Comparison of ENCODE assay signal across 8 mouse cellular contexts in the genomic region with DNA sequence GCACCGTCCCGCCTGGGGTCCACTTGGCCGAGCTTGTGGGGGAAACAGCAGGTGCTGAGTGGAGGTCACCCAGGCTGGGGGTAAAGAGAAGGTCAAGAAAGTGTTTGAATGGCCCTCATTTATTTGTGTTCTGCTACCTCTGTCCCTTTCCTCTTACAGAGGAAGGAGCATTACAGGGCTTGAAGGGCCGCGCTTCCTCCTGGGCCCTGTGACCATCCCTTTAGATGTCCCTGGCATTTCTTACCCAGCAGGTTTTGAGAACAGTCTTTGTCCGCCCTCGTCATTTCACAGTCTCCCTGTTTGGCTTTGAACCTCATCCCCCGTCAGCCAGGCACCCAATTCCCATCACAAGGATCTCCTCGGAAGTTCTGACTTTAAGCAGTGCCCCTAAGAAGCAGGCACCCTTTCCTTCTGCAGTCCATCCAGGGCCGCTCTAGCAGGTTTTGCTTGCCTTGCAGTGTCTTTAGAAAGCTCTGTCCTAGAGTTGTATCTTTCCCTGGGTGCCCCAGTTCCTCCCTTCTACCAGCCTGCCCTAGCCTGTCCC. TPM values are rescaled to one million over a fixed set of nuclear protein-coding genes. Genes with fewer than 3 reads are reported as not detected.
A peak's percentile ranks its signal among the peaks of the same experiment; 100 is the strongest.
DNase-seq lines count a peak whose midpoint lies in the region; ATAC-seq lines count a peak whose summit lies in the region.

No protein-coding gene starts in this region.

- WGBS in neural tube, embryonic 11.5 days: 7% methylated on average over 10 of the region's 10 CpGs
- 6% methylated on average over 10 of the region's 10 CpGs for WGBS in forebrain, embryonic 10.5 days
- 21% methylated on average over 10 of the region's 10 CpGs for WGBS in intestine, embryonic 16.5 days
- WGBS in neural tube, embryonic 15.5 days: 9% methylated on average over 10 of the region's 10 CpGs

- peak overlapping the region; percentile 85 for H3K9ac ChIP-seq in neural tube, embryonic 11.5 days (ENCODE audit: low read length)
- peak overlapping the region; percentile 86 for H3K9ac ChIP-seq in intestine, embryonic 16.5 days (ENCODE audit: low read depth, low read length)
- peak overlapping the region; percentile 96 for H3K9ac ChIP-seq in neural tube, embryonic 15.5 days (replicated peaks)

- H3K4me2 ChIP-seq in neural tube, embryonic 11.5 days (ENCODE audit: low read depth): peak overlapping the region; percentile 59
- peak overlapping the region; percentile 97 for H3K4me2 ChIP-seq in intestine, embryonic 16.5 days (ENCODE audit: low read depth, low read length)
- H3K4me2 ChIP-seq in neural tube, embryonic 15.5 days: peak overlapping the region; percentile 88

- no peaks in the 10 kb centered on the region for H3K9me3 ChIP-seq in neural tube, embryonic 11.5 days (ENCODE audit: control insufficient read depth, low read length)
- no peaks in the 10 kb centered on the region for H3K9me3 ChIP-seq in forebrain, embryonic 10.5 days
- H3K9me3 ChIP-seq in intestine, embryonic 16.5 days (ENCODE audit: control insufficient read depth, low read length): no peaks in the 10 kb centered on the region
- H3K9me3 ChIP-seq in neural tube, embryonic 15.5 days (replicated peaks): no peaks in the 10 kb centered on the region

- no peaks in the 10 kb centered on the region for H3K36me3 ChIP-seq in neural tube, embryonic 11.5 days (ENCODE audit: control insufficient read depth, insufficient read depth, low read length)
- no peaks in the 10 kb centered on the region for H3K36me3 ChIP-seq in forebrain, embryonic 10.5 days (replicated peaks)
- H3K36me3 ChIP-seq in intestine, embryonic 16.5 days (ENCODE audit: control insufficient read depth, insufficient read depth, low read length): no peaks in the 10 kb centered on the region
- no peaks in the 10 kb centered on the region for H3K36me3 ChIP-seq in neural tube, embryonic 15.5 days

- no peak overlapping the region for H3K27ac ChIP-seq in neural tube, embryonic 11.5 days (ENCODE audit: low read depth, low read length)
- peak overlapping the region; percentile 93 for H3K27ac ChIP-seq in forebrain, embryonic 10.5 days
- no peak overlapping the region for H3K27ac ChIP-seq in intestine, embryonic 16.5 days (ENCODE audit: low read length)
- H3K27ac ChIP-seq in neural tube, embryonic 15.5 days (replicated peaks): peak overlapping the region; percentile 83

- no peak for ATAC-seq in neural tube, embryonic 11.5 days (ENCODE audit: insufficient read depth, low FRiP score, low TSS enrichment)
- ATAC-seq in intestine, embryonic 16.5 days: no peak
- ATAC-seq in neural tube, embryonic 15.5 days (ENCODE audit: low FRiP score): no peak

- DNase-seq in neural tube, embryonic 11.5 days (ENCODE audit: low spot score): no peak
- no peak for DNase-seq in neural tube, embryonic 10.5 days (ENCODE audit: extremely low spot score, low spot score)
- peak; percentile 29 for DNase-seq in forebrain, embryonic 10.5 days (ENCODE audit: extremely low spot score, low spot score)
- no peak for DNase-seq in adrenal gland, adult 2 months
- no peak for DNase-seq in frontal cortex, postnatal 10 days (ENCODE audit: low spot score in 2 of 2)
- DNase-seq in left cerebral cortex, adult 8-10 months (ENCODE audit: low spot score in 2 of 2): no peak

- H3K4me3 ChIP-seq in neural tube, embryonic 11.5 days (ENCODE audit: low read depth, low read length): peak overlapping the region; percentile 76
- H3K4me3 ChIP-seq in forebrain, embryonic 10.5 days: peak overlapping the region; percentile 96
- peak overlapping the region; percentile 83 for H3K4me3 ChIP-seq in intestine, embryonic 16.5 days (ENCODE audit: low read length)
- peak overlapping the region; percentile 97 for H3K4me3 ChIP-seq in neural tube, embryonic 15.5 days (replicated peaks)

- H3K4me1 ChIP-seq in neural tube, embryonic 11.5 days (ENCODE audit: control insufficient read depth, insufficient read depth, low read length): peaks cover 6% of the 10 kb centered on the region
- H3K4me1 ChIP-seq in forebrain, embryonic 10.5 days: peaks cover 30% of the 10 kb centered on the region
- peaks cover 18% of the 10 kb centered on the region; the same call in 1 of the 2 replicates for H3K4me1 ChIP-seq in intestine, embryonic 16.5 days (ENCODE audit: control insufficient read depth, insufficient read depth, low read length)
- H3K4me1 ChIP-seq in neural tube, embryonic 15.5 days: peaks cover 38% of the 10 kb centered on the region

- H3K27me3 ChIP-seq in neural tube, embryonic 11.5 days (ENCODE audit: control insufficient read depth, insufficient read depth, low read length): no peaks in the 10 kb centered on the region
- H3K27me3 ChIP-seq in forebrain, embryonic 10.5 days (ENCODE audit: poor library complexity, severe bottlenecking): peaks cover 36% of the 10 kb centered on the region
- H3K27me3 ChIP-seq in intestine, embryonic 16.5 days (replicated peaks; ENCODE audit: control insufficient read depth, insufficient read depth, low read length): no peaks in the 10 kb centered on the region
- no peaks in the 10 kb centered on the region for H3K27me3 ChIP-seq in neural tube, embryonic 15.5 days (replicated peaks)

RNA-seq across cellular contexts. Expression of a gene that starts 1.4 kb away (rescaled TPM):
- 29.7 and 32.7 TPM in 2 replicates for polyA plus RNA-seq in neural tube, embryonic 11.5 days (2014; fragmentation: Nextera tagmentation; extraction: Ambion mirVana)
- 31.7 TPM in 2 replicates for polyA plus RNA-seq in forebrain, embryonic 10.5 days (2016; fragmentation: Nextera tagmentation; extraction: Ambion mirVana)
- 20.1 and 21.7 TPM in 2 replicates for polyA plus RNA-seq in intestine, embryonic 16.5 days (2015; fragmentation: Nextera tagmentation; extraction: Ambion mirVana)
- 48.7 and 51.9 TPM in 2 replicates for polyA plus RNA-seq in neural tube, embryonic 15.5 days (2015; fragmentation: Nextera tagmentation; extraction: Ambion mirVana)
- total RNA-seq in adrenal gland, adult 2 months (2021): 10 to 100 TPM; 24.3 to 33.1 TPM
- 29.3 and 37.6 TPM in 2 replicates for polyA plus RNA-seq in adrenal gland, adult 2 months (2012; rRNA removed)
- 10 to 100 TPM; 48.6 to 64.3 (median 57.9) TPM for total RNA-seq in left cerebral cortex, adult 8-10 months (2022)

Comparison
In these comparisons a context has a peak if more than half of its experiments do, and no peak if none do; other contexts are left out.
1. H3K27ac ChIP-seq: peak in forebrain, embryonic 10.5 days (single experiment) and neural tube, embryonic 15.5 days (single experiment); none in neural tube, embryonic 11.5 days (single experiment) and intestine, embryonic 16.5 days (single experiment).
2. Peak in every context shown above with its lines, with median percentiles within 50 percentile points of each other: H3K4me2 ChIP-seq, H3K4me3 ChIP-seq and H3K9ac ChIP-seq.